Mouse (Mus musculus): ENCODE results near the gene Vpreb2.
"Not testable (repeated sequence)": the region's sequence is repeated elsewhere in the genome, so short reads cannot be mapped to it uniquely, and the experiment has no call there.

The Vpreb2 gene

GRCm38 (mm10) chr16:17987703-17988102, 7.5 kb downstream of the Vpreb2 start:
- DNase-seq (ENCODE audit: low spot score): no peak

GRCm38 (mm10) chr16:17992321-17992720, 12.1 kb downstream of the Vpreb2 start:
- DNase-seq (ENCODE audit: low spot score): not testable (repeated sequence)

DNA sequence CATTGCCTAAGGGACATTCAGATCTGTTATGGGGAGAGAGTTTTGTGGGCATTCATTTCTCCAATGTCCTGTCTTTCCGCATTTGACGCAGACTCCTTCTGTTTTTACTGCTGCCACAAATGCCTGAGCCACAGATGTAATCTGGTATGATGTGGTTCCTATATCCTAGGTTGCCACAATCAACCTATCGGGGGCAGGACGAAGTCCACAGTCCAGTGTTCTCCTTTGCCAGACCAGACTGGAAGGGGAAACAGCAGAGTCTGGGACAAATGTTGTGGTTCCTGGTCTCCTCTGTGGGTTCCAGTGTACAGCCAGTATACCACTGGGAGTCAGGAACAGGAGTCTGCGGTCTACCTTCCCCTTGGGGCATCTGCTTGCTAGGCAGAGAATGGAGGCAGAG, 19.4 kb downstream of the Vpreb2 start:
- no peak for DNase-seq (ENCODE audit: low spot score)

GRCm38 (mm10) chr16:18004589-18004988, 24.4 kb downstream of the Vpreb2 start:
- DNase-seq (ENCODE audit: low spot score): no peak

DNA sequence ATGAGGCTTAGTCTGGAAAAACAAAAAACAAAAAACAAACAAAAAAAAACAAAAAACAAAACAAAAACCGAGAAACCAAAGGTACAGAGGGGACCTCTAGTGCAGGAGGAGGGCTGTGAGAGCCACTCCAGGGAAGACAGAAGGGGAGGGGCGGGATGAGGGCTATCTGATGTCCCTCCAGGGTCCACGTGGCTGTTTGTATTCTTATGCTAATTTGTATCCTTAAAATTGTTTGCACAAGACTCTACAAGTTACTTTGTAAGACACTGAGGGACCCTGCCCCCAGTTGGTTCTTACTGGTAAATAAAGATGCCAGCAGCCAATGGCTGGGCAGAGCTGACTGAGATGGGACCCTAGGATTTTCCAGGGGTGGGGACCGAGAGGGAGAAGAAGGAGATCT, 26.9 kb downstream of the Vpreb2 start:
- DNase-seq (ENCODE audit: low spot score): no peak

- no peak for DNase-seq (ENCODE audit: low spot score)
Observed at GRCm38 (mm10) chr16:18011101-18011500, 30.9 kb downstream of the Vpreb2 start.

DNA sequence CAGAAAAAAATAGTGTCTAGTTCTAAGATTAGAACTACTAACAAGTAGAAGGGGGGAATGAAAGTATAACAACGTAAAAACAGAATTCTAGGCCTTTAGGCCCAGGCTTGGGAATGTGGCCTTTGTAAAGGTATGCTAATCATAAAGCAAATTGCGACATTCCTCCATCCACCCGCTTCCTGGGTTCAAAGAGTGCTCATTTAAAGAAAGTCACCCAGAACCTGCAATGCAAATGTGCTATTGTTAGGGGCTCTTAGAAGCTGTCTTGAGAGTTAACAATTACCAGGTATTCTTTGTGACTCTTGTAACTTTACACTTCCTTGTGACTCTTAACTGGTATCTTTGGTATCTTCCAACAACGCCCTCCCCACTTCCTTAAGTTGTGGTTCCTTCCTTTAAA, 36.3 kb downstream of the Vpreb2 start:
- not testable (repeated sequence) for DNase-seq (ENCODE audit: low spot score)

DNA sequence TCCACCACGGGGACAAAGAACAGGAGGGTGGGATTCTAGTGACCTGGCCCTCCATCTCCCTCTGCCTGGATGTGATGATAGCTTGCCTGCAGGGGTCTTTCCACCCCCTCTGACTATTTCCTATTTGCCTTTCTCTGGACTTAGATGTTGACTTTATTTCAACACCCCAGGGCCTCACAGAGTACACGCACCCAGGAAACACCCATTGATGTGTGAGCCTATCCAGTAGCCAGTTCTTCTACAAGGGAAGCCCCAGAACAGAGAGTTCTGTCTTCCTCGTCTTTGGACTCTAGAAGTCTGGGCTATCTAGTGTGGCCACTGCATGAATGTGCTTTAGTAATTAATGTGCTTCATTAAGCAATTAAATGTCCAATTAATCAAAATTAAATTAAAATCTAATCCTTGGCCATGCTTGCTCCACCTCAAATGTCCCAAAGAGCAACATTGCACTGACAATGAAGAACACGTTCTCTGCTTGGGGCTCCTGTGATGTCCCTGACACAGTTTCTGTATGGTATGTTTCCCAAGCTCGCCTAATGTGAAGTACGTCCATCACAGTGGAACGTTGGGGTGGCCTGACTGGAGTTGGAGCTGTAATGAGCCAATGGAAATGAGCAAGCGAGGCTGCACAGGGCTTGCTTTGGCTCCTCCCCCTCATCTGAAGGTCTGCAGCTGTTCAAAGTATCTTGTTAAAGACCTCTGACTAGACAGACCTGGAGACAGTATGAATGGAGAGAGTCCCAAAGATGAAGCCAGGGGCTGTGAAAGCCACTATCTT, 42.7 kb downstream of the Vpreb2 start:
- no peak for DNase-seq (ENCODE audit: low spot score)

- DNase-seq (ENCODE audit: low spot score): no peak
Observed at GRCm38 (mm10) chr16:18027371-18027770, 47.1 kb downstream of the Vpreb2 start.
